Mouse (Mus musculus) megakaryocyte, embryonic 14.5 days (primary cell): ENCODE results near the gene Ogfr.

Experiments
- FLI1 ChIP-seq: IDR thresholded peaks from 2 replicates; pipeline ENCODE4 v1.6.1; 2012; ENCODE audit warnings: low read length, inconsistent platforms, mixed read lengths
- GATA1 ChIP-seq: IDR thresholded peaks from 3 replicates; pipeline ENCODE4 v1.6.1; 2012; ENCODE audit warnings: mixed read lengths, low read length, inconsistent platforms, borderline replicate concordance

DNA sequence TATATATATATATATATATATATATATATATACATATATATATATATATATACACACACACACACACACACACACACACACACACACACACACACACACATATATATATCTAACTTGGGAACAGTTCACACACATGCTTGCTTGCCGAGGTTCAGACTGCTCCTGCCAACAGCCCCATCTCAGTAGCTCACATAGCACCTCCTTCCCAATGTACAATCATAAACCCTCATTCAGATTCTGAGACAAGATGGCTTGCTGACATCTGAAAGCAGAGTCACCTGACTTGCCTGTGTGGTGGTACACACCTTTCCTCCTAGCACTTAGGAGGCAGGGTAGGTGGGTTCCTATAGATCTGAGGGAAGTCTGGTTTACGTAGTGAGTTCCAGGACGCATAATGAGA lies 36.7 kb upstream of the Ogfr start:
- TF ChIP-seq GATA1 (no peak), FLI1 (no peak)
